ENCODE assay signal across 10 mouse cellular contexts in genomic region chr5:147723811-147724210, GRCm38 (mm10). TPM values are rescaled to one million over a fixed set of nuclear protein-coding genes. Genes with fewer than 3 reads are reported as not detected.
DNase-seq lines count a peak whose midpoint lies in the region; ATAC-seq and TF ChIP-seq lines count a peak whose summit lies in the region.
"Had no signal": no experiment of that assay in that cellular context is flagged by ENCODE, and none has a peak within 500 bp of the region (broad histone marks: within the 10 kb centered on the region; RNA-seq: fewer than 3 reads in every experiment).

No protein-coding gene starts in this region.

- ATAC-seq in heart, embryonic 11.5 days (replicated peaks; ENCODE audit: insufficient number of reproducible peaks, low FRiP score, low TSS enrichment), result no peak
- ATAC-seq in liver, embryonic 11.5 days (replicated peaks; ENCODE audit: low FRiP score), result no peak
- no peak for ATAC-seq in liver, embryonic 12.5 days
- ATAC-seq in embryonic facial prominence, embryonic 15.5 days (ENCODE audit: insufficient number of reproducible peaks, low FRiP score, low TSS enrichment, low read depth), result no peak
- ATAC-seq: inflammation-experienced regulatory T-cells, adult 6 months had no signal

- no peaks in the 10 kb centered on the region for H3K9me3 ChIP-seq in heart, embryonic 11.5 days (replicated peaks; ENCODE audit: control insufficient read depth, low read length)
- no peaks in the 10 kb centered on the region for H3K9me3 ChIP-seq in liver, embryonic 11.5 days (ENCODE audit: control insufficient read depth, low read length)
- H3K9me3 ChIP-seq in liver, embryonic 12.5 days (replicated peaks), result no peaks in the 10 kb centered on the region
- no peaks in the 10 kb centered on the region for H3K9me3 ChIP-seq in embryonic facial prominence, embryonic 15.5 days (replicated peaks)

- intact Hi-C loops in heart, postnatal 14 days (cut with DNase I), result loop anchor here (5.0 to 10.0 kb wide), 2 partner anchors 142 to 289 kb away; partner anchors contain the start of gene Pan3

- H3K4me2 ChIP-seq in heart, embryonic 11.5 days, result peak overlapping the region; percentile 39
- no peak overlapping the region for H3K4me2 ChIP-seq in liver, embryonic 11.5 days
- H3K4me2 ChIP-seq in liver, embryonic 12.5 days, result no peak overlapping the region
- no peak overlapping the region for H3K4me2 ChIP-seq in embryonic facial prominence, embryonic 15.5 days (replicated peaks)
- H3K4me2 ChIP-seq in myocyte (ENCODE audit: low read depth), result peak overlapping the region; percentile 83

- TF ChIP-seq POLR2A in myocyte (IDR thresholded peaks at IDR 0.05; ENCODE audit: insufficient read length, low read depth), result no peak

- no peaks in the 10 kb centered on the region for H3K79me2 ChIP-seq in myocyte (ENCODE audit: control insufficient read depth, insufficient read depth)

- no peak overlapping the region for H3K27ac ChIP-seq in heart, embryonic 11.5 days (ENCODE audit: low read depth, low read length)
- H3K27ac ChIP-seq in liver, embryonic 11.5 days (ENCODE audit: low read depth, low read length), result no peak overlapping the region
- no peak overlapping the region for H3K27ac ChIP-seq in liver, embryonic 12.5 days
- no peak overlapping the region for H3K27ac ChIP-seq in embryonic facial prominence, embryonic 15.5 days (replicated peaks)
- H3K27ac ChIP-seq: macrophage had no signal

- peak overlapping the region; percentile 63 for H3K4me3 ChIP-seq in heart, embryonic 11.5 days (ENCODE audit: low read depth, low read length)
- peak overlapping the region; percentile 0; the same call in 1 of the 2 replicates for H3K4me3 ChIP-seq in liver, embryonic 11.5 days (ENCODE audit: low read depth, low read length)
- no peak overlapping the region for H3K4me3 ChIP-seq in liver, embryonic 12.5 days
- peak overlapping the region; percentile 6 for H3K4me3 ChIP-seq in embryonic facial prominence, embryonic 15.5 days (replicated peaks)
- H3K4me3 ChIP-seq in myocyte, result no peak overlapping the region

- no peak overlapping the region for H3ac ChIP-seq in myocyte (ENCODE audit: control insufficient read depth, insufficient read length)

- whole genome bisulfite sequencing in heart, embryonic 11.5 days (ENCODE audit: insufficient replicate concordance), result 2% methylated on average over 17 of the region's 17 CpGs
- 4% methylated on average over 17 of the region's 17 CpGs for WGBS in liver, embryonic 11.5 days
- 2% methylated on average over 17 of the region's 17 CpGs for WGBS in liver, embryonic 12.5 days (ENCODE audit: insufficient replicate concordance)
- 4% methylated on average over 17 of the region's 17 CpGs for WGBS in embryonic facial prominence, embryonic 15.5 days

- H3K27me3 ChIP-seq in heart, embryonic 11.5 days (ENCODE audit: control insufficient read depth, insufficient read depth, low read length), result peaks cover 62% of the 10 kb centered on the region
- H3K27me3 ChIP-seq in liver, embryonic 11.5 days (replicated peaks; ENCODE audit: control insufficient read depth, insufficient read depth, low read length), result peaks cover 85% of the 10 kb centered on the region
- peaks cover 95% of the 10 kb centered on the region for H3K27me3 ChIP-seq in liver, embryonic 12.5 days (replicated peaks)
- H3K27me3 ChIP-seq in embryonic facial prominence, embryonic 15.5 days, result peaks cover 86% of the 10 kb centered on the region
- peaks cover 8% of the 10 kb centered on the region for H3K27me3 ChIP-seq in myocyte (ENCODE audit: control insufficient read depth, insufficient read depth, insufficient read length)

- peak overlapping the region; percentile 39; the same call in 1 of the 2 replicates for H3K9ac ChIP-seq in heart, embryonic 11.5 days (ENCODE audit: low read depth, low read length)
- H3K9ac ChIP-seq in liver, embryonic 11.5 days (ENCODE audit: low read depth, low read length), result no peak overlapping the region
- no peak overlapping the region for H3K9ac ChIP-seq in liver, embryonic 12.5 days
- H3K9ac ChIP-seq in embryonic facial prominence, embryonic 15.5 days, result no peak overlapping the region

- H3K36me3 ChIP-seq in heart, embryonic 11.5 days (ENCODE audit: control insufficient read depth, insufficient read depth, low read length), result no peaks in the 10 kb centered on the region
- no peaks in the 10 kb centered on the region for H3K36me3 ChIP-seq in liver, embryonic 11.5 days (ENCODE audit: control insufficient read depth, insufficient read depth, low read length)
- no peaks in the 10 kb centered on the region for H3K36me3 ChIP-seq in liver, embryonic 12.5 days
- no peaks in the 10 kb centered on the region for H3K36me3 ChIP-seq in embryonic facial prominence, embryonic 15.5 days
- H3K36me3 ChIP-seq in myocyte (ENCODE audit: control insufficient read depth, insufficient read depth), result no peaks in the 10 kb centered on the region

- no peak for DNase-seq in heart, postnatal 14 days
- no peak for DNase-seq in liver, embryonic 11.5 days (ENCODE audit: low spot score)
- no peak for DNase-seq in thymus, adult 18-20 months
- DNase-seq in adrenal gland, postnatal 36 days, result no peak

- 0 out of 2 replicates have a peak, but pooled peaks cover 5% of the 10 kb centered on the region for H3K4me1 ChIP-seq in heart, embryonic 11.5 days (ENCODE audit: control insufficient read depth, insufficient read depth, low read length)
- H3K4me1 ChIP-seq in liver, embryonic 11.5 days (replicated peaks; ENCODE audit: control insufficient read depth, insufficient read depth, low read length), result peaks cover 8% of the 10 kb centered on the region; the same call in 1 of the 2 replicates
- H3K4me1 ChIP-seq in liver, embryonic 12.5 days, result peaks cover 17% of the 10 kb centered on the region; the same call in 1 of the 2 replicates
- H3K4me1 ChIP-seq in embryonic facial prominence, embryonic 15.5 days, result peaks cover 19% of the 10 kb centered on the region

TF ChIP-seq in myocyte, 11 proteins besides CTCF, POLR2A, EP300 and RAD21:
- TF ChIP-seq POLR2AphosphoS2 (IDR thresholded peaks at IDR 0.05; ENCODE audit: insufficient read length, low read depth) (no peak), USF1 (IDR thresholded peaks at IDR 0.05; ENCODE audit: low read depth) (no peak), CEBPB (IDR thresholded peaks at IDR 0.05; ENCODE audit: insufficient read depth, poor library complexity, severe bottlenecking) (no peak), TCF3 (IDR thresholded peaks at IDR 0.05; ENCODE audit: insufficient read length, low read depth) (no peak), REST (IDR thresholded peaks at IDR 0.05; ENCODE audit: insufficient read depth, insufficient read length) (no peak), MAX (IDR thresholded peaks at IDR 0.05; ENCODE audit: low read depth) (no peak), SRF (IDR thresholded peaks at IDR 0.05; ENCODE audit: control insufficient read depth, insufficient read length, low read depth) (no peak), E2F4 (IDR thresholded peaks at IDR 0.05; ENCODE audit: insufficient read depth) (no peak)

RNA-seq across cellular contexts. Expression of gene Flt1, which starts 2.0 kb away (rescaled TPM):
- 20.4 and 23.1 TPM in 2 replicates for polyA plus RNA-seq in heart, embryonic 11.5 days (2014; fragmentation: Nextera tagmentation; extraction: Ambion mirVana)
- total RNA-seq in heart, postnatal 14 days (2021), result 10 to 100 TPM; 62.5 to 63.6 TPM
- polyA plus RNA-seq in liver, embryonic 11.5 days (2014; fragmentation: Nextera tagmentation; extraction: Ambion mirVana), result 11.2 and 11.5 TPM in 2 replicates
- polyA plus RNA-seq in liver, embryonic 12.5 days (2016; fragmentation: Nextera tagmentation; extraction: Ambion mirVana), result 7.6 and 8.0 TPM in 2 replicates
- polyA plus RNA-seq in embryonic facial prominence, embryonic 15.5 days (2015; fragmentation: Nextera tagmentation; extraction: Ambion mirVana), result 10.3 and 12.9 TPM in 2 replicates
- polyA plus RNA-seq in myocyte (2012; fragmentation: generic; extraction: Trizol), result 1.1 TPM
- 10 to 100 TPM; 42.8 to 92.8 TPM for total RNA-seq in adrenal gland, postnatal 36 days (2021)
- polyA plus RNA-seq: inflammation-experienced regulatory T-cells, adult 6 months had no signal

Comparison
In these comparisons a context has a peak if more than half of its experiments do, and no peak if none do; other contexts are left out.
1. H3K4me3 ChIP-seq: peak in heart, embryonic 11.5 days (single experiment), liver, embryonic 11.5 days (single experiment) and embryonic facial prominence, embryonic 15.5 days (single experiment); none in liver, embryonic 12.5 days (single experiment) and myocyte (single experiment).
2. H3K4me2 ChIP-seq: peak in heart, embryonic 11.5 days (single experiment) and myocyte (single experiment); none in liver, embryonic 11.5 days (single experiment), liver, embryonic 12.5 days (single experiment) and embryonic facial prominence, embryonic 15.5 days (single experiment).